Mouse (Mus musculus): ENCODE measurements around the gene Dpp6.
A peak's percentile ranks its signal among the peaks of the same experiment; 100 is the strongest.

Gene Dpp6

GRCm38 (mm10) chr5:26969941-26970590, 153.1 kb downstream of the Dpp6 start:
- no peak for DNase-seq

GRCm38 (mm10) chr5:26973166-26973565, 156.2 kb downstream of the Dpp6 start:
- no peak for DNase-seq

DNA sequence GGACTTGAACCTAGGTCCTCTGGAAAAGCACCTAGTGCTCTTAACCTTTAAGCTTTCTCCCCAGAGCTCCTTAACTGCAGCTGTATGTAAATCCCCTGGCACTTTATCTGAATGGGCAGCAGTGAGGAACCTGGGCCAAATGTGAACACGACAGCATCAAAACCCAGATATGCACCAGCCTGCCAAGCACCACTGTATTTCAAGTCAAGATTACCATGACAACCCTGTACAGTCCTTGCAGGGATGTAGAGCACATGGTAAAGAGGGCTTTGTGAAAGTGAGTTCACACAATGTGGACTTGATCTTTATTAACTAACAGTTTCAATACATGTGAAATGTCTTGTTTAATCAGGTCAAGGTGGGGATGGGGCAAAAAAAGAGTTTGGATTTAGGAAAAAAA, 162.3 kb downstream of the Dpp6 start:
- DNase-seq, result no peak

GRCm38 (mm10) chr5:26979755-26980154, 162.8 kb downstream of the Dpp6 start:
- DNase-seq, result no peak

DNA sequence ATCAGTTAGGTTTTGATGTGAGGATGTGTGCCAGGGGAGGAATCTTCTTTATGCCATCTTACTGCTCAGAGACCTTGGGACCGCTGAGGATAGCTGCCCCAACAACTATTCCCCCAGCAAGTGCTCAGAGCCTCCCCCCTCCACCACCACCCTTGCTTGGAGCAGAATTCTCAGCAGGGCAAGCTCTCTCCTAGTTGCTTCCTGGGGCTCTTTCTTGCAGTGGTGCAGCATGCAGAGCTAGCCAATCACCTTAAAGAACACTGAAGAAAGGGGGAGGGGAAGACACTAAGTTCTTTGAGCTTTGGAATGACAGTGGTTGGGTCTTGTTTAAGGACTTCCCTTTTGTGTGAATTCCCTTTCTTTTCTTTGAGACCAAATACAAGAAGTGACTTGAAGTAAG, 168.1 kb downstream of the Dpp6 start:
- no peak for DNase-seq

DNA sequence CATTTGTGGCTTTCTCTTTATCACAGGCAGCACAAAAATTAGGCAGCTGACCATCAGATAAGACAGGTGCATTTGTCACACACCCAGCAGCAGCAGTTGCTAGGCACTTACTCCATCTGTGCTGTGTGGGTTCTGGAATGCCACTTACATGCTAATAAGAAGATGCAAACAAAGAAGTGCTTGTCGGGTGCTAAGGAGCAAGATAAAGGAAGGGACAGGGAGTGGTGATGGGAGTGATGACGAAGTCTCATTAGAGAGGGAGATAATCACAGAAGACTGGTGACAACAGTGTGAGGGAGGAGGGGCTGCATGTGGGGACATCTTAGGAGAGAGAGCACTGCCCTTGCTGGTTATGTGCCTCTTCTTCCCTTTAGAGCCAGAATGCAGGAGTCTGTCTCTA, 174.6 kb downstream of the Dpp6 start:
- no peak for DNase-seq

GRCm38 (mm10) chr5:27003537-27003936, 186.5 kb downstream of the Dpp6 start:
- DNase-seq, result no peak

GRCm38 (mm10) chr5:27009157-27009556, 192.2 kb downstream of the Dpp6 start:
- DNase-seq, result no peak

- DNase-seq, result no peak
Measured at GRCm38 (mm10) chr5:27010582-27010981, 193.6 kb downstream of the Dpp6 start.

DNA sequence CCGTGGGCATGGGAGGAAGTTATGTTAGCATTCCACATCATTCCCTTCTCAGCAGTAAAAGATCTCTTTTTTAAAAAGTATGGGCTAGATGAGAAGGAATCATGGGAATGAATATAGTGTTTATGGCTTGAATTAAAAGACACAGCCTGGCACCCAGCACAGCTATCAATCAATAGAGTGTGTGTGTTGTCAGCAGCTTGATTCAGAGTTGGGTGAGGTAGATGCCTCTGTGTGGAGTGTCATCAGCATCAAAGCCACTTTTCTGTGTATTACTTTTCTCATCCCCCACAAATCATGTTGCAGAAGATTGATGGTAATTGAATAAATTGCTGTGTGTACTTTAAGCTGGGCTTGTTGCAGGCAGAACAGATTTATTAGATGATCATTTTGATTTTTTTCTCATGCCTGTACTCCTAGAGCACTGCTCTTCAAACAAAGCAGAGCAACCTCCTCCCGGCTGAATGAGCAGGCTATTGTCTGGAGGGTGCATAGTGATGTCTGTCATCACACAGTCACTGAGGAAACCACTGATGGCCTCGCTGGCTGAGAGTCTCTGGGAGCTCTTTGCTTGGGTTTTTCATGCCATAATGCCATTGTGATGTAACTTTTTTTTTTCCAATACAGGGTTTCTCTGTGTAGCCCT, 201.4 kb downstream of the Dpp6 start:
- no peak for DNase-seq

- DNase-seq, result no peak
Measured at GRCm38 (mm10) chr5:27028611-27029010, 211.6 kb downstream of the Dpp6 start.

DNA sequence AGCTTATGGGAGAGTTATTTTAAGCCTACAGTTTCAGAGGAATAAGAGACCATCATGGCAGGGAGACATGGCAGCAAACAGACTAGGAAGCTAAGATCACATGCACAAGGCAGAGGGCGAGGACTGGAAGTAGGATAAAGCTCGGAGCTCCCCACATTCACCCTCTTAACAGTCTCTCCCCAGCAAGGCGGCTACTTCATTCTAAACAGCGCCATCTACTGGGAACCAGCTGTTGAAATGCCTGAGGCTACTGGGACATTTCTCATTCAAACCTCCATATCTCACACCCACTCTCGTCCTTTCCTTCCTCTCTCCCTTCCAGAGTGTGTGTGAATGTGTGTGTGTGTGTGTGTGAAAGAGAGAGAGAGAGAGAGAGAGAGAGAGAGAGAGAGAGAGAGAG, 212.8 kb downstream of the Dpp6 start:
- DNase-seq, result no peak

DNA sequence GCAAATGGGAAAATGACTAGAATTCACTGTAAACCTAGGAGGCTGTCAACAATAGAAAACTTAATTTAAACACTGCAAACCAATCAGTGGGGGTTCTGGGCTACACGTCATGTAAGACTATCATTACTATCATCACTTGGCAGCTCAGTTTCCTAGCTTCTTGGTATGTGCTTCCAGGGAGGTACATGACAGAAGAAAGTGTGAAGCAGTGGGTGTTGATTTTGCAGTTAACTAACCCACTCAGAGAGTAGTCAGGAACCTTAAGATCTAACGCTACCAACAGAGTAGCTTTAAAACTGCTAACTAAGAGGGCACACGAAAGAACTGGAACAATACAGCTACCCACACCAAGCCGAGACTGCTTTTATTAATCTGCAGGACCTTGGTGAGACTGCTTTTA, 217.9 kb downstream of the Dpp6 start:
- DNase-seq, result no peak

GRCm38 (mm10) chr5:27035291-27035690, 218.3 kb downstream of the Dpp6 start:
- no peak for DNase-seq

- no peak for DNase-seq
Measured at GRCm38 (mm10) chr5:27035891-27036290, 218.9 kb downstream of the Dpp6 start.

DNA sequence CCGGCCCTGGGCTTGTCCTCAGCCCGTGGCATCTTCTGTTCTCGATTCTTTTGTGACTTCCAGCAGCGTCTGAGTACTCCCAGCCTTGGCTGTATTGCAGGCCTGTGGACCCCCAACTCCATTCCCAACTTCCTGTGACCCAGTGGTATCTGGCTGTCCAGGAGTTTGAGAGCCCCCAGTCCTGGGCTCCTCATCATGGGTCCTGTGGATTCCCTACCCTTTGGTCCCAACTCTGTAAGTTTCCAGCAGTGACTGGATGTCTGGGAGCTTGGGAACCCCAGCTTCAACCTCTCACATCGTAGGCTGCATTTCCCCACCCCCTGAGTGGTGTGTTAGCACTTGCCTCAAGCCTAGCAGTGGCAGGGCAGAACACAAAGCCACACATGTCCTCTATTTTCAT, 220.8 kb downstream of the Dpp6 start:
- no peak for DNase-seq

- DNase-seq, result peak; percentile 21
Measured at GRCm38 (mm10) chr5:27048167-27048566, 231.2 kb downstream of the Dpp6 start.

GRCm38 (mm10) chr5:27048926-27049325, 231.9 kb downstream of the Dpp6 start:
- no peak for DNase-seq

- no peak for DNase-seq
Measured at GRCm38 (mm10) chr5:27049341-27050091, 232.5 kb downstream of the Dpp6 start.

DNA sequence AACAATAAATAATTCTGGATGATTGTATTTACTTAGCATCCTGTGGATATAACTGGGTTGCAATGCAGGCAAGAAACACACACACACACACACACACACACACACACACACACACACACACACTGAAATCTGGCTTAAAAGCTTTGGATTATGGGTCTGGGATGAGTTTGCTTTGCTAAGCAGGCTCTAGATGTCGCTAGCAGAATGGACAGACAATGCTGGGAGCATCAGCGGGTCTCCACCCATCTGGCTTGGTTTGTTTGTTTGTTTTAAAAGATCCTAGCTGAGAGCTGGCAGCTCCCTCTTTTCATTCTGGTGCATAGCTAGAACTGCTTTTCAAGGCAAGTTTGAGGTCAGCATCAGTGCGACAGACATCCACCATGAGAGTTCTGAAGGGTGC, 234.2 kb downstream of the Dpp6 start:
- no peak for DNase-seq

DNA sequence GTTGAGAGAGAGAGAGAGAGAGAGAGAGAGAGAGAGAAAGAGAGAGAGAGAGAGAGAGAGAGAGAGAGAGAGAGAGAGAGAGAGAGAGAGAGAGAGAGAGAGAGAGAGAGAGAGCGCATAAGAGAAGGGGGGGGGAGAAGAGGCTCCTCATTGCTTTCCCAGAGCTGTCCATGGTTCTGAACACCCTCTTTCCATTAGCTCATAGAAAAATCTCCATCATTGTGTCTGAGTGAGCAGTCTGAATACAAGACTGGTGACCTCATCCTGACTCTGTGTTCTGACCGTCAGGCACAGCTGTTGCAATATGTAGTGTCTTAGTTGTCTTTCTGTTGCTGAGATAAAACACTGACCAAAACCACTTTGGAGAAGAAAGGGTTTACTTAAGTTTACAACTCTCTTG, 235.4 kb downstream of the Dpp6 start:
- DNase-seq, result no peak

DNA sequence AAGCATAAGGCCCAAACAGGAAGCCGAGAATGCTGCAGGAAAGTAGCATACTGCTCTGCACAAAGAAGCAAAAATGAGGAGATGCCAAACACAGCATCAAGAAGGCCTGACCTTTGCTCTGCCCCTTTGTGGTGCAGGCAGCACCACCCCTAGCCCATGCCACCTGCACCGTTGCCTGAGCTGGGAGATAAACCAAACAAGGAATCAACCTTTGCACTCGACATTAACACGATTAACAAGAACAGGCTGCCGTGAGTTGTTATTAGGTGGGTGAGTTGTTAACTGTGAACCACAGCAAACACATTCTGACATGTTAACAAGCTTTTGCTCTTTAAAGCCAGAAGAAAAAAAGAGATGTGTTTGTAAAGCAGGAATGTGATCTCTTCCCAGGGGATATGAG, 239.4 kb downstream of the Dpp6 start:
- DNase-seq, result peak; percentile 16

GRCm38 (mm10) chr5:27060114-27060513, 243.1 kb downstream of the Dpp6 start:
- DNase-seq, result no peak

GRCm38 (mm10) chr5:27063871-27064270, 246.9 kb downstream of the Dpp6 start:
- DNase-seq, result no peak
